In the genomic region with DNA sequence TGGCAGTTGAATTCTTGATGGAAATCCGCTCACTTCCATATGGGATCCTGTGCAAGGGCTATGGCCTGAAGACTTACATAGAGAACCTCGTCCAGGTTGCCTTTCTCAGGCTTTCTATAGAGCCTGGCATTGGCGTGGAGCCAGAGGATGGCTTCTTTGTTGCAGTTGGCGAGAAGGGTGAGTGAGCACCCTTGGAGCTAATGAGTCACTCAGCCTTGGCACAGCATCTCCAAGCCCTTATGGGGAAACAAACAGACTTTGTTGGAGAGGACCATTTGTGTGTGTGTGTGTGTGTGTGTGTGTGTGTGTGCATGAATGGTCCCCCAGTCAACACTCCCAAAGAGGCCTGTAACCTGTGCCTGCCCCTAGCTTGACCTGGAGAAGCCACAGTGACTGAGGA, we compare ENCODE assay signal across 10 mouse cellular contexts. TPM values are rescaled to one million over a fixed set of nuclear protein-coding genes. Genes with fewer than 3 reads are reported as not detected.
DNase-seq lines count a peak whose midpoint lies in the region; ATAC-seq lines count a peak whose summit lies in the region.
"Had no signal": no experiment of that assay in that cellular context is flagged by ENCODE, and none has a peak within 500 bp of the region (broad histone marks: within the 10 kb centered on the region; RNA-seq: fewer than 3 reads in every experiment).

No protein-coding gene starts in this region.

- ATAC-seq in activated CD4-positive, CD25-positive, alpha-beta regulatory T cell, adult 4 months: no peak
- ATAC-seq: forebrain, embryonic 15.5 days had no signal

- intact Hi-C loops in left cerebral cortex, postnatal 4 days (cut with DNase I): no loop called here

- peak; percentile 38 for DNase-seq in left cerebral cortex, postnatal 4 days
- DNase-seq in left cerebral cortex, adult 8-10 months (ENCODE audit: low spot score in 2 of 2): no peak
- DNase-seq in adipocyte (ENCODE audit: low spot score): peak; percentile 39
- peak; percentile 40 for DNase-seq in cerebellum, adult 11 months
- DNase-seq in kidney, adult 9 months: peak; percentile 71
- no peak for DNase-seq in spleen, postnatal 36 days (ENCODE audit: low spot score in 2 of 2)
- DNase-seq in c-Kit-positive CD71-positive TER-119-positive erythroid progenitor cells, embryonic 14.5 days (ENCODE audit: low spot score): no peak
- DNase-seq: thymus, adult 18-20 months had no signal

RNA-seq across cellular contexts. Expression of a gene that starts 57.0 kb away (rescaled TPM):
- 10 to 100 TPM; 37.8 to 41.9 TPM for total RNA-seq in left cerebral cortex, postnatal 4 days (2021)
- 10 to 100 TPM; 19.8 to 22.1 (median 20.9) TPM for total RNA-seq in left cerebral cortex, adult 8-10 months (2022)
- polyA plus RNA-seq in activated CD4-positive, CD25-positive, alpha-beta regulatory T cell, adult 4 months (2017; shearing (Covaris generic)): 100 to 1,000 TPM in 1 of 2 experiments, 10 to 100 TPM in 1; 88.1 to 123 TPM

Comparison
In these comparisons a context has a peak if more than half of its experiments do, and no peak if none do; other contexts are left out.
1. DNase-seq: peak in left cerebral cortex, postnatal 4 days (single experiment), adipocyte (single experiment), cerebellum, adult 11 months (single experiment) and kidney, adult 9 months (single experiment); none in left cerebral cortex, adult 8-10 months (0 of 2), spleen, postnatal 36 days (0 of 2) and c-Kit-positive CD71-positive TER-119-positive erythroid progenitor cells, embryonic 14.5 days (single experiment).